Mouse (Mus musculus) heart, adult 8-10 months (tissue): ENCODE measurements around the gene Olfr895. TPM values are rescaled to one million over a fixed set of nuclear protein-coding genes. Genes with fewer than 3 reads are reported as not detected.

Experiments
- DNase-seq: peaks from one replicate; pipeline ENCODE4 v3.0.0; 2022; ENCODE audit warnings: low spot score
- total RNA-seq, 4 experiments: library from RNA; stranded (reverse); gene quantifications; 2 replicates each; pipeline ENCODE4 v1.2.4; 2022

The Olfr895 gene
- total RNA-seq: not detected

DNA sequence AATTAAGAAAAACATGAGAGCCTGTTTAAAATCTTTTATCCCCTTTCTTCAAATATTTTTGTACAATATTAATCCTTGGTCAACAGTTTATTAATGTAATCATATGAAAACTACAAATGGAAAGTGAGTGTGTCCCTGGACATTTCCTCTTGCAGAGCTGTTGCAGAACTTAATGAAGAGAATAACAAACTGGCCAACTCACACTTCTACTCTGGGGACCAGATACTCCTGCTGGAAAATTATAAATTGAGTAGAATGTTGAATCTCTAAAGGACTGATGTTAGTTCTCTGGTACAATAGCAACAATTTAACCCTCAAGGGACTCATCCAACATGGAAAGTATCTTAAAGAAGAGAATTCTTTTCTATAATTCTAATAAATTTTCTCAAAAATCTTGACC is at the start of gene Olfr895:
Gene Olfr895 (plus strand): TSS at position 301 of the 400 bp plus-strand sequence.
- DNase-seq: no peak

DNA sequence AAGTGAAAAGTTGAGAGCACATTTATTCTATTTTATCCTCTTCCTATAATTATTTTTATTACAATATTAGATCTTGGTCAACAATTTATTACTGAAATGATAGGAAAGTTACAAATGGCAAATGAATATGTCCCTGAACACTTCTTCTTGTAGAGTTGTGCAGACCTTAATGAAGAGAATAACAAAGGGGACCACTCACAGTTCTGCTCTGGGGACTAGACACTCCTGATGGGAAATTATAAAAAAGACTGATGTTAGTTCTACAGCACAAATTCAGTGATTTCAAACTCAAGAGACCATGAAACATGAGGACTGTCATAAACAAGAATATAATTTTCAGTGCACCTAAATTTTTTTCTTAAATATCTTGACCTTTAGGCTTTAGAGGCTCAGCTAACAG is 15.2 kb upstream of the Olfr895 start, which contains the start of gene Olfr143:
Gene Olfr143 (plus strand): TSS at position 301 of the 400 bp plus-strand sequence.
- DNase-seq: no peak

DNA sequence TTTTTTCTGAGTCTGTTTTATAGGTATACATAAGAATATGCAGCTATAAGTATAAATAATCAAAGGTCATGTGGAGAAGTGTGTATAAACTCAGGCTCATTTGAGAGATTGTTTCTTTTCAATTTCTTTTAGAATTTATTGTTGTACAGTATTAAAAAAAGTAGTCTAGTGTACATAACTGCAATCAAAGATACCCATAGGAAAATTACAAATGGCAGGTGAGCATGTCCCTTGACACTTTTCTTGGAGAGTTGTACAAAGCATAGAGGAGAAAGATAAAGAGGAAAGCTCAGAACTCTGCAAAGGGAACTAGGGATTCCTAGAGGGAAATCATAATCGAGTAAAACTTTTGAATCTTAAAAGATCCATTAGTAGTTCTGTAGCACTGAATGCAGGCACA is 23.2 kb downstream of the Olfr895 start, which contains the start of gene Olfr896-ps1:
Gene Olfr896-ps1 (plus strand): TSS at position 301 of the 400 bp plus-strand sequence.
- no peak for DNase-seq

Other genes with a start within 250 kb of the Olfr895 start
- not detected for gene Olfr883, start 242.0 kb upstream of the Olfr895 start, total RNA-seq
- gene Olfr884, start 221.3 kb upstream of the Olfr895 start, total RNA-seq: not detected
- not detected for gene Olfr885, start 206.5 kb upstream of the Olfr895 start, total RNA-seq
- gene Olfr887, start 183.8 kb upstream of the Olfr895 start, total RNA-seq: not detected
- not detected for gene Olfr888, start 159.7 kb upstream of the Olfr895 start, total RNA-seq
- not detected for gene Olfr889, start 152.7 kb upstream of the Olfr895 start, total RNA-seq
- gene Olfr890, start 125.3 kb upstream of the Olfr895 start, total RNA-seq: not detected
- not detected for gene Olfr891, start 87.0 kb upstream of the Olfr895 start, total RNA-seq
- not detected for gene Olfr893, start 59.5 kb upstream of the Olfr895 start, total RNA-seq
- gene Olfr894, start 49.8 kb upstream of the Olfr895 start, total RNA-seq: not detected
- gene Olfr143, start 15.1 kb upstream of the Olfr895 start, total RNA-seq: not detected
- not detected for gene Olfr896-ps1, start 23.3 kb downstream of the Olfr895 start, total RNA-seq
- gene Olfr25, start 61.2 kb downstream of the Olfr895 start, total RNA-seq: not detected
- gene Olfr898, start 80.6 kb downstream of the Olfr895 start, total RNA-seq: not detected
- not detected for gene Olfr250, start 99.0 kb downstream of the Olfr895 start, total RNA-seq
- not detected for gene Olfr251, start 109.2 kb downstream of the Olfr895 start, total RNA-seq
- not detected for gene Olfr147, start 133.8 kb downstream of the Olfr895 start, total RNA-seq
- gene Olfr901, start 161.6 kb downstream of the Olfr895 start, total RNA-seq: not detected
- not detected for gene Olfr902, start 179.8 kb downstream of the Olfr895 start, total RNA-seq
- gene Olfr904, start 195.3 kb downstream of the Olfr895 start, total RNA-seq: not detected
- gene Olfr905, start 203.3 kb downstream of the Olfr895 start, total RNA-seq: not detected
- not detected for gene Olfr906, start 219.2 kb downstream of the Olfr895 start, total RNA-seq
- gene Olfr907, start 227.9 kb downstream of the Olfr895 start, total RNA-seq: not detected